Mouse (Mus musculus) heart, postnatal 36 days (tissue): ENCODE data around the gene Rnf181. TPM values are rescaled to one million over a fixed set of nuclear protein-coding genes. Genes with fewer than 3 reads are reported as not detected.
A peak's percentile ranks its signal among the peaks of the same experiment; 100 is the strongest.

Source experiments
- DNase-seq, 2 experiments: peaks; one replicate each; pipeline ENCODE4 v3.0.0; 2021 to 2022
- intact Hi-C: fragments of 180-260 bp; cut with DNase I; formaldehyde crosslinking; loops from one replicate; pipeline ENCODE4 v1.15.1; 2025
- total RNA-seq, 2 experiments: library from RNA; stranded (reverse); gene quantifications; 2 replicates each; pipeline ENCODE4 v1.2.3; 2021

The Rnf181 gene
- total RNA-seq, 2 experiments from 2014 or later = 42.8 to 47.6 TPM

- DNase-seq = no peak
- intact Hi-C loops = loop anchor here (10.0 kb wide), 1 partner anchor 440 kb away; the partner anchor contains the start of genes Polr1a and Ptcd3
These were observed 22.2 kb downstream of the Rnf181 start for GRCm38 (mm10) chr6:72344396-72345073.

- no peak for DNase-seq
- intact Hi-C loops = loop anchor here (10.0 kb wide), 1 partner anchor 436 kb away; the partner anchor contains the start of genes Polr1a and Ptcd3
These were observed 26.3 kb downstream of the Rnf181 start for GRCm38 (mm10) chr6:72340481-72340880.

GRCm38 (mm10) chr6:72333111-72333510, 33.6 kb downstream of the Rnf181 start:
- no peak for DNase-seq
- intact Hi-C loops = no loop called here

GRCm38 (mm10) chr6:72330133-72330532, 36.6 kb downstream of the Rnf181 start:
- DNase-seq = no peak
- intact Hi-C loops = no loop called here

- intact Hi-C loops = no loop called here
- DNase-seq = no peak
These were observed 37.7 kb downstream of the Rnf181 start for GRCm38 (mm10) chr6:72329019-72329418.

- intact Hi-C loops = no loop called here
- DNase-seq = peak in 1 of 2 experiments; percentile 25
These were observed 40.5 kb downstream of the Rnf181 start for GRCm38 (mm10) chr6:72326274-72326673.

- DNase-seq = no peak
- intact Hi-C loops = no loop called here
These were observed 42.8 kb downstream of the Rnf181 start for GRCm38 (mm10) chr6:72323786-72324508.

GRCm38 (mm10) chr6:72322936-72323335, 43.8 kb downstream of the Rnf181 start:
- no peak for DNase-seq
- intact Hi-C loops = no loop called here

GRCm38 (mm10) chr6:72319019-72319418, 47.7 kb downstream of the Rnf181 start:
- intact Hi-C loops = loop anchor here (1.0 to 2.0 kb wide), 2 partner anchors 35 to 132 kb away; no protein-coding TSS in a partner anchor
- DNase-seq = peak; percentile 61 to 62

GRCm38 (mm10) chr6:72318440-72318839, 48.3 kb downstream of the Rnf181 start:
- no peak for DNase-seq
- intact Hi-C loops = loop anchor here (2.0 kb wide), 1 partner anchor 132 kb away; no protein-coding TSS in a partner anchor

- DNase-seq = no peak
- intact Hi-C loops = no loop called here
These were observed 50.7 kb downstream of the Rnf181 start for GRCm38 (mm10) chr6:72316044-72316443.

GRCm38 (mm10) chr6:72315384-72315783, 51.4 kb downstream of the Rnf181 start:
- no peak for DNase-seq
- intact Hi-C loops = no loop called here

- peak in 1 of 2 experiments; percentile 11 for DNase-seq
- intact Hi-C loops = no loop called here
These were observed 53.5 kb downstream of the Rnf181 start for GRCm38 (mm10) chr6:72313124-72313867.

GRCm38 (mm10) chr6:72312198-72312597, 54.6 kb downstream of the Rnf181 start:
- intact Hi-C loops = no loop called here
- DNase-seq = no peak

Other genes starting within 250 kb of the Rnf181 start
- 10 to 100 TPM in 1 of 2 experiments, 1 to 10 TPM in 1; 10.0 to 11.4 TPM for gene Atoh8, start 131.4 kb downstream of the Rnf181 start, total RNA-seq
- gene Sftpb, start 62.3 kb downstream of the Rnf181 start, total RNA-seq = not detected
- 10 to 100 TPM; 14.7 to 16.6 TPM for gene Usp39, start 21.8 kb downstream of the Rnf181 start, total RNA-seq
- 10 to 100 TPM in 1 of 2 experiments, 1 to 10 TPM in 1; 9.8 to 11.3 TPM for gene 0610030E20Rik, start 19.6 kb downstream of the Rnf181 start, total RNA-seq
- gene Tmem150a, start 11.5 kb downstream of the Rnf181 start, total RNA-seq = 10 to 100 TPM; 19.3 to 22.6 TPM
- 10 to 100 TPM; 67.4 to 72.6 TPM for gene Vamp5, start 13.5 kb upstream of the Rnf181 start, total RNA-seq
- gene Vamp8, start 23.7 kb upstream of the Rnf181 start, total RNA-seq = 10 to 100 TPM; 75.7 to 81.5 TPM
- gene Ggcx, start 47.4 kb upstream of the Rnf181 start, total RNA-seq = 10 to 100 TPM; 31.1 to 31.7 TPM
- gene Mat2a, start 72.6 kb upstream of the Rnf181 start, total RNA-seq = 100 to 1,000 TPM in 1 of 2 experiments, 10 to 100 TPM in 1; 81.3 to 164 TPM
- under 1 TPM; 0.33 to 0.35 TPM for gene Sh2d6, start 154.8 kb upstream of the Rnf181 start, total RNA-seq
- gene Capg, start 177.4 kb upstream of the Rnf181 start, total RNA-seq = 10 to 100 TPM in 1 of 2 experiments, 1 to 10 TPM in 1; 9.0 to 10.3 TPM
- 10 to 100 TPM; 13.8 to 20.0 TPM for gene Elmod3, start 231.5 kb upstream of the Rnf181 start, total RNA-seq
- 100 to 1,000 TPM; 185 to 218 TPM for gene Retsat, start 231.5 kb upstream of the Rnf181 start, total RNA-seq